Mouse (Mus musculus) left cerebral cortex, adult 2 months (tissue): ENCODE measurements at regions not wholly inside any gene's neighbourhood (a gene's known extent, or its start where the extent isn't known, plus 50 kb on each side); places are given as distances from the start of the nearest gene placed in this dataset.
"Not testable (repeated sequence)": the region's sequence is repeated elsewhere in the genome, so short reads cannot be mapped to it uniquely, and the experiment has no call there.

Experiments used
- DNase-seq, 2 experiments: peaks; one replicate each; pipeline ENCODE4 v3.0.0; 2021 to 2022; ENCODE audit warnings: low spot score in 2 of 2, mixed read lengths in 1 of 2; ENCODE audit errors: extremely low spot score in 1 of 2
- H3K27ac ChIP-seq: fragments of 200-600 bp; 2 replicates; pipeline ENCODE4 v1.8.1; 2022
- H3K4me3 ChIP-seq: fragments of 200-600 bp; 2 replicates; pipeline ENCODE4 v1.8.1; 2022
- CTCF ChIP-seq: fragments of 200-600 bp; IDR thresholded peaks from 2 replicates; pipeline ENCODE4 v1.8.1; 2022; ENCODE audit warnings: antibody characterized with exemption, mild to moderate bottlenecking, moderate library complexity
- intact Hi-C: fragments of 180-260 bp; cut with DNase I; formaldehyde crosslinking; loops from one replicate; pipeline ENCODE4 v1.15.1; 2025

DNA sequence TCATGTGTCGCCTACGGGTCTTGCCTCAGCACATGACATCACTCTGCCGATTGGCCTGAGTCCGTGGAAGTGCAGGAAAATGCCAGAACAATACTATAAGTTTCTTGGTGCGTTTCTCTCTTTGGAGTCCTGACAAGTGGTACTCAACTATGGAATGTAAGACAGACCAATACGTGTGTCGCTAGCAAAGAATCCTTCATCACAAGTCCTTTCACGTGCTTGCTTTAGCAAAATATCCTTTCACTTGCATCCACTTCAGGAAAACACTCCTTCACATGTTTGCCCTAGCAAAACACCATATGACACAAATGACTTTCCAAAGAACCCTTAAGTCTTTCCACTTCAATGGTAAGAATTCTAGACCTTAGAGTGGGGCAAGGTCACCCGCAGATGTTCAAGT, 197.6 kb upstream of the Arid2 start:
- intact Hi-C loops = no loop called here
- no peak for TF ChIP-seq CTCF

DNA sequence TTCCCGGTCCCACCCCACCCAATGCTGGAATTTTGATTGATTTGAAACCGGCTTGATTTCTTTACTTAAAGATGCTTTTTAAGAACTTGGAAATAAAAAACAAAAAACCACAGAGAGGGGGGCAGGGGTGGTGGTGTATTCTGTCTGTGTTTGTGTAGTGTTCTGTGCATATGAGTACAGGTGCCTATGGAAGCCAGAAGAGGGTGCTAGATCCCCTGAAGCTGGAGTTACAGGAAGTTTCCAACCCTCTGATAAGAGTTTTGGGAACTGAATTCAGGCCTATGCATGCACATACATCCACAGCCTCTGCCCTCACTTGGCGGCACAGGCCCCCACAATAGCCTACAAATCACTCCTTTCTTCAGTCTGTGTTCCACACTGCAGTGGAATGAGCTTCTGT, 190.9 kb upstream of the Arid2 start:
- H3K27ac ChIP-seq = no peak overlapping the region
- no peak for DNase-seq
- no peak for TF ChIP-seq CTCF
- H3K4me3 ChIP-seq = no peak overlapping the region
- intact Hi-C loops = no loop called here

More for the DNA sequence above, 197.6 kb upstream of the Arid2 start:
- DNase-seq = no peak
- Histone ChIP-seq H3K27ac (no peak overlapping the region), H3K4me3 (no peak overlapping the region)

DNA sequence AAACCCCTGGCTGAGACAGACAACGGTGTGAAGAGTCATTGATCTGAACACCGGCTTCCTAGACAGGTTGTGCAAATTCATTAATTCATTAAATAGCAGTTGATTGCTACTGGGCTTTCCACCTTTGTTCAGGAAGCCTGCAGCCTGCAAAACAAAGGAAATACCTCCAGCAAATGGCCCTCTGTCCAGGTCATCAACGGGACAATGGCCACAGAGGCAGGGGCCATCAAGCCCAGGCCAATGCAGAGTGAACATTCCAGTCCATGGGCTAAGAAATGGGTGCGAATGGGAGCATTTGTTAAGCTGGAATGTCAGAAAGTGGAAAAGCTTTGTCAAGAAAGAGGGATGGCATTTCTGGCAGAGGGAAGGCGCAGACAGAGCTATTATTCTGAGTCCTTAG, 188.5 kb upstream of the Arid2 start:
- no peak for TF ChIP-seq CTCF
- DNase-seq = no peak
- Histone ChIP-seq H3K4me3 (no peak overlapping the region), H3K27ac (no peak overlapping the region)
- intact Hi-C loops = no loop called here

DNA sequence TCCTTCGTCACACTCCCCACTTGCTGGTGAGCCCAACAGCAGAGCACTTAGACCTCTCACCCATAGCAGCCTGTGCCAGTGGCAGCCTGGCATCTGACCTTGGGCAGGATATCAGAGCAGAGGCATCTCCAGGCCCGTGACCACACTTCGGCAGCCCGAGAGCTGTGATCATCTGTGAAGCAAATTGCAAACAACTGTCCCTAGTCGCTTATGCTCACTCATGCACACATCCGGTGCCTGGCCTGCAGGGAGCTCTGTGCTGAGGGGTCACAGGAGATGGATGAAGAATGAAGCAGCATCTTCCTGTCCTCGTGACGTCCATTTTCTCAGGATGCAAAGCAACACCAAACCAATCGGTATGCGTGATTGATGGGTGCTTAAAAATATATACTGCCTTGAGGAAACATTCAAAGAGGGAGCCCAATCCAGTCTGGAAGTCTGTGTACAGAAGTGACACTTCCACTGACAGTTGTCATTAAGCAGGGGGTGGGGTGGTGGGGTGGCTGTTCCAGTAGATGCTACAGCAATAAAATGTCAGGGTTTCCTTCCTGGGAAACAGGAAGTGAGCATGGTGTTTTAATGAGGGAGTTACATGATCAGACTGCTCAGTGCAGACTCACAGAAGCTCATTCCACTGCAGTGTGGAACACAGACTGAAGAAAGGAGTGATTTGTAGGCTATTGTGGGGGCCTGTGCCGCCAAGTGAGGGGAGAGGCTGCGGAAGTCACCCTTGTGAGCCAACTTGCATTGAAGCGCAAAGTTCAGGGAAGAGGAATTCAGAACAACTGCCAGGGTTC, 187.3 kb upstream of the Arid2 start:
- H3K4me3 ChIP-seq, DNase-seq, intact Hi-C loops, H3K27ac ChIP-seq: not testable (repeated sequence)

DNA sequence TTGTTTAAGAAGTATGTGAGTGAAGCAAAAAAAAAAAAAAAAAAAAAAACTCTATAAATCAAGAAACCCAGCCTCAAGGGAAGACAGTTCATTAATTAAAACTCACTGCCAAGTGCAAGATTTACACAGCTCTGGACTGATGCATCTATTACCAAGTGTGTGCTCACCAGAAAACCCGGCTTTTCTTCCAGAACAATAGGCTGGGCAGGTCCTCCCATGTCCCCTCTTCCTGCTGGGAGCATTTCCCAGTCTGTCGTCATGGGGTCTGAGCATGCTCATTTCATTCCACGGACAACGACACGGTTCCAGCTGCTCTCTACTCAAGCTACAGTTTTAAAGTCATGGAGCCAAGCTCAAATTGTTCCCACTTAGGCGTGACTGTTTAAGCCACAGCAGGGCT, 183.6 kb upstream of the Arid2 start:
- intact Hi-C loops = no loop called here
- no peak for TF ChIP-seq CTCF
- no peak overlapping the region for H3K27ac ChIP-seq
- no peak overlapping the region for H3K4me3 ChIP-seq
- DNase-seq = no peak

- Histone ChIP-seq H3K27ac (no peak overlapping the region), H3K4me3 (no peak overlapping the region)
- intact Hi-C loops = no loop called here
- no peak for DNase-seq
- TF ChIP-seq CTCF = no peak
Observed at GRCm38 (mm10) chr15:96107503-96107902, 179.8 kb upstream of the Arid2 start.

- no peak overlapping the region for H3K4me3 ChIP-seq
- intact Hi-C loops = no loop called here
- no peak for TF ChIP-seq CTCF
- H3K27ac ChIP-seq = no peak overlapping the region
- no peak for DNase-seq
Observed at GRCm38 (mm10) chr15:96113091-96113490, 174.2 kb upstream of the Arid2 start.

GRCm38 (mm10) chr15:96114616-96115015, 172.7 kb upstream of the Arid2 start:
- intact Hi-C loops = no loop called here
- Histone ChIP-seq H3K4me3 (peak overlapping the region; percentile 0; the same call in 1 of the 2 replicates), H3K27ac (no peak overlapping the region)
- no peak for TF ChIP-seq CTCF
- DNase-seq = no peak

DNA sequence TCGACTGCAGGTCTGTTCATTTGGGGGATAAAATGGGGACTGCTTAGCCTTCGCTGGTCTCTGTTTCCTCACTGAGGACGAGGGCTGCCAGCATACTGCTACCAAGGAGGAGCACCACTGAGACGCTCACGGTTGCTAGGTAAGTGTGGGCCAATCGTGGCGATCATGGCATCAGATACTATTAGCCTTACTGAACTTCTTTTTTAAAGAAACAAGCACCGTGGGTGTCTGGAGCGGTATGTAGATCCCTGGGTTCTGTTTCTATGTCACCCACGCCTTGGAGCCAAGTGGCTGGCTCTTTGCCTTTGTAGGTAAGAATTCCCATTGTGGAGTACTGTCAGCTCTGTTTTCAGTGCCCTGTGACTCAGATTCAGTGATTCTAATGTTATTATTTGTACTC, 172.1 kb upstream of the Arid2 start:
- DNase-seq = peak; percentile 11 to 15
- intact Hi-C loops = no loop called here
- H3K27ac ChIP-seq = no peak overlapping the region
- H3K4me3 ChIP-seq = peak overlapping the region; percentile 0; the same call in 1 of the 2 replicates
- no peak for TF ChIP-seq CTCF

DNA sequence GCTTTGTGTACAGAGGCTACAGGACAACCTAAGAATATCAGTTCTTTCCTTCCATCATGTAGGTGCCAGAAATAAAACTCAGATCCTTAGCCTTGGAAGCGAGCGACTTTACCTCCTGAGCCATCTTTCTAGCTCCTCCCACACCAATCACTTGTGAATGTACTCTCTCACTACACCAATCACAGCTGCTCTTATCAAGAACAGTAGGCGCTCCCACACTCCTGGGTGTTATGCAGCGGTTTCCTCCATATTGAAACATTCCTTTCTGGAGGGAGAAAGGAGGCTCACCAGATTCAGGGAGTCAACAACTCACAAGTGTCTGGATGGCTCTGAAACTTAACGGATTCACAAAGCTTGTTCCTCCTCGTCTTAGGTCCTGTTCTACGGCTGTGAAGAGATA, 168.1 kb upstream of the Arid2 start:
- intact Hi-C loops = no loop called here
- no peak for TF ChIP-seq CTCF

GRCm38 (mm10) chr15:96124397-96124796, 162.9 kb upstream of the Arid2 start:
- Histone ChIP-seq H3K4me3 (no peak overlapping the region), H3K27ac (no peak overlapping the region)
- no peak for TF ChIP-seq CTCF
- intact Hi-C loops = no loop called here
- no peak for DNase-seq

More for the DNA sequence above, 168.1 kb upstream of the Arid2 start:
- no peak for DNase-seq
- no peak overlapping the region for H3K27ac ChIP-seq
- H3K4me3 ChIP-seq = no peak overlapping the region

DNA sequence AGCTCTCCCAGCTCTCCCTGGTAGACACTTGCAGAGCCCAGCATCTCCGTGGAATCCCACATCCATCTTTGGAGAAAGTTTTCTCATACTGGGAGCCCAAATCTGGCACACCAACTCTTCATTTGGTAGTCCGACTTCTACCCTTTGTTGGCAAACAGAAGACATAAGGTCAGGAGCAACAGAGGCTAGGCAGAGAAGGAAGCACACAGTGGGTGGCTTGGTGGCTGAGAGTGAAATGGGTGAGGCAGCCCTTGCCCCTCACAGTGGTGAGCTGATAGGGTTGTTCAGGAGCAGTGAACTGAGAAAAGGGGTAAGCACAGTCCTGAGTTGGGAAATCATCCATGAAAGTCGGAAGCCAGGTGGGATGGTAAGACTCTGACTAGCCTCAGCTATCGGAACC, 157.6 kb upstream of the Arid2 start:
- no peak for TF ChIP-seq CTCF
- no peak for DNase-seq
- Histone ChIP-seq H3K4me3 (no peak overlapping the region), H3K27ac (no peak overlapping the region)
- intact Hi-C loops = no loop called here

DNA sequence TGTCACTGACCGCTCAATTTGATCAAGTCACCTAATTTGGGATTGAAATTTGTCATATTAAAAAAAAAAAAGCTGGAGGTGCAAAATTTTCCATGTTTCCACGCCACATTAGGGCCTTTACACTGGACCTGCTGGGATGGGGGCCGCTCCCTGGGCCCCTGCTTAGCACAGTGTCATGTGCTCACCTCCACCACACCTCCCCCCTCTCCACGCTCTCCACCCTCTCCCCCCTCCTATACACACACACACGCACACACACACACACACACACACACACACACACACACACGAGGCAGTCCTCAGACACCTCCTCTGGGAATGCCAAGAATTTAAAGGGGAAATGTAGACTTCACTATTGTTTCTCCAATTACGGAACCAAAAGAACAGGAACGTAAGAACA, 156.8 kb upstream of the Arid2 start:
- DNase-seq = no peak
- intact Hi-C loops = no loop called here
- H3K27ac ChIP-seq = no peak overlapping the region
- H3K4me3 ChIP-seq = no peak overlapping the region
- TF ChIP-seq CTCF = no peak
